Mouse (Mus musculus) ES-Bruce4 (cell line): ENCODE data around the gene Psmd5. TPM values are rescaled to one million over a fixed set of nuclear protein-coding genes. Genes with fewer than 3 reads are reported as not detected.

Experiments used
- H3K27ac ChIP-seq: 2 replicates; pipeline ENCODE4 v1.5.1; 2012; ENCODE audit warnings: low read length, inconsistent platforms; ENCODE audit not compliant: insufficient read depth
- H3K27me3 ChIP-seq: 2 replicates; pipeline ENCODE4 v1.6.1; 2012; ENCODE audit warnings: mild to moderate bottlenecking, low read length, inconsistent platforms; ENCODE audit not compliant: control insufficient read depth, poor library complexity, insufficient read depth, severe bottlenecking
- H3K36me3 ChIP-seq: 2 replicates; pipeline ENCODE4 v1.6.1; 2012; ENCODE audit warnings: inconsistent platforms, mild to moderate bottlenecking, low read length, moderate library complexity; ENCODE audit not compliant: control insufficient read depth, poor library complexity, insufficient read depth, severe bottlenecking
- H3K4me1 ChIP-seq: one replicate; pipeline ENCODE4 v1.8.1; 2011; ENCODE audit warnings: low read length; ENCODE audit not compliant: control insufficient read depth, insufficient read depth
- H3K4me3 ChIP-seq: 2 replicates; pipeline ENCODE4 v1.5.1; 2011; ENCODE audit warnings: low read depth, mild to moderate bottlenecking, low read length
- H3K9ac ChIP-seq: 2 replicates; pipeline ENCODE4 v1.6.1; 2012; ENCODE audit warnings: low read depth, mild to moderate bottlenecking, inconsistent platforms; ENCODE audit not compliant: poor library complexity, severe bottlenecking
- H3K9me3 ChIP-seq: replicated peaks from 2 replicates; pipeline ENCODE4 v1.6.1; 2012; ENCODE audit warnings: mild to moderate bottlenecking, low read length, inconsistent platforms; ENCODE audit not compliant: control insufficient read depth, poor library complexity, insufficient read depth, severe bottlenecking
- CTCF ChIP-seq: IDR thresholded peaks from one replicate; pipeline ENCODE4 v1.8.1; 2011; ENCODE audit warnings: low read depth, low read length
- EP300 ChIP-seq: IDR thresholded peaks from 2 replicates; pipeline ENCODE4 v1.6.1; 2011; ENCODE audit warnings: low read depth, low read length; ENCODE audit not compliant: insufficient read depth
- POLR2A ChIP-seq: IDR thresholded peaks from one replicate; pipeline ENCODE4 v1.8.1; 2011; ENCODE audit warnings: low read length; ENCODE audit not compliant: insufficient read depth
- polyA plus RNA-seq: library from polyadenylated mRNA; stranded (reverse); fragments of >200 nt; gene quantifications from 2 replicates; pipeline ENCODE4 v1.2.4, GENCODE M21; 2011; ENCODE audit warnings: low read depth; ENCODE audit not compliant: missing spikeins, insufficient read depth, insufficient read length

Gene Psmd5
- polyA plus RNA-seq, 1 experiment = 77.6 TPM

- H3K9ac ChIP-seq = peak overlapping the region; percentile 79
- TF ChIP-seq EP300 = no peak
- peak; percentile 87 for TF ChIP-seq POLR2A
- TF ChIP-seq CTCF = peak; percentile 18
- H3K27ac ChIP-seq = peak overlapping the region; percentile 60
- H3K4me3 ChIP-seq = peak overlapping the region; percentile 78
- H3K36me3 ChIP-seq = peaks cover 22% of the 10 kb centered on the region
- no peaks in the 10 kb centered on the region for H3K4me1 ChIP-seq
- no peaks in the 10 kb centered on the region for H3K9me3 ChIP-seq
- H3K27me3 ChIP-seq = no peaks in the 10 kb centered on the region
Observed at GRCm38 (mm10) chr2:34801516-34802482, 73.0 kb downstream of the Psmd5 start.

- Histone ChIP-seq H3K4me1 (no peaks in the 10 kb centered on the region), H3K36me3 (peaks cover 12% of the 10 kb centered on the region), H3K9me3 (no peaks in the 10 kb centered on the region), H3K4me3 (no peak overlapping the region), H3K9ac (peak overlapping the region; percentile 68), H3K27me3 (no peaks in the 10 kb centered on the region), H3K27ac (no peak overlapping the region)
- TF ChIP-seq CTCF = no peak
Observed at GRCm38 (mm10) chr2:34800371-34800770, 74.4 kb downstream of the Psmd5 start.

Other genes starting within 250 kb of the Psmd5 start
- gene Gapvd1, start 119.7 kb downstream of the Psmd5 start, polyA plus RNA-seq = 86.3 and 92.7 TPM in 2 replicates
- 504 and 519 TPM in 2 replicates for gene Hspa5, start 103.0 kb downstream of the Psmd5 start, polyA plus RNA-seq
- 32.9 TPM in 2 replicates for gene Rabepk, start 75.1 kb downstream of the Psmd5 start, polyA plus RNA-seq
- gene Fbxw2, start 48.7 kb downstream of the Psmd5 start, polyA plus RNA-seq = 74.5 and 82.0 TPM in 2 replicates
- gene Gm34653, start 42.0 kb downstream of the Psmd5 start, polyA plus RNA-seq = 4.6 and 4.7 TPM in 2 replicates
- 1.9 and 7.4 TPM in 2 replicates for gene Cutal, start 572 bp downstream of the Psmd5 start, polyA plus RNA-seq
- gene Phf19, start 39.1 kb upstream of the Psmd5 start, polyA plus RNA-seq = 10.3 and 11.8 TPM in 2 replicates
- 1.2 and 5.1 TPM in 2 replicates for gene Traf1, start 86.8 kb upstream of the Psmd5 start, polyA plus RNA-seq
- not detected in 2 replicates for gene Hc, start 186.5 kb upstream of the Psmd5 start, polyA plus RNA-seq
- 0.93 and 1.3 TPM in 2 replicates for gene AI182371, start 226.6 kb upstream of the Psmd5 start, polyA plus RNA-seq
- gene Cntrl, start 234.5 kb upstream of the Psmd5 start, polyA plus RNA-seq = 48.2 and 49.0 TPM in 2 replicates